Mouse (Mus musculus): ENCODE measurements at regions not wholly inside any gene's neighbourhood (a gene's known extent, or its start where the extent isn't known, plus 50 kb on each side); places are given as distances from the start of the nearest gene placed in this dataset.

DNA sequence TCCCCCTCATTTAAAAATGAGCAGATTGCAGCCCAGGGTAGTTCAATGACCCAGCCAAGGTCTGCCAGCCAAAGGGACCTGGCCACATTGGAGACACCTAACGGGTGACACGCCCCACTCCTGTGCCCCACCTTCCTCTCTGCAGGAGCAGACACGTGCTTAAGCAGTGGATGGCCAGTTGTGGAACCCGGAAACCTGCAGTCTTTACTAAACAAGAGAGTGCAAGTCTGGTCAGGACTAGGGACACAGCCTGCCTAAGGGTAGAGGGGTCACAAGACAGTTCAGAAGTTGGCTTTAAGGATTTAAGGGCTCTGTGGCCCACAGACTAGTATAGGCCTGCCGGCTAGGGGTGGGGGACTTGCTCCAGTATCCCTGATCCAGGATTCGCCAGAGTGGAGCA, 179.2 kb upstream of the Gm4791 start:
- Histone ChIP-seq H3K4me3 (replicated peaks) (no peak overlapping the region), H3K4me1 (peaks cover 15% of the 10 kb centered on the region), H3K9ac (no peak overlapping the region), H3K9me3 (replicated peaks) (no peaks in the 10 kb centered on the region), H3K27ac (0 out of 2 replicates have a peak overlapping the region, but pooled peaks have one; percentile 46), H3K4me2 (no peak overlapping the region), H3K36me3 (no peaks in the 10 kb centered on the region), H3K27me3 (0 out of 2 replicates have a peak, but pooled peaks cover 1% of the 10 kb centered on the region)
- ATAC-seq (replicated peaks; ENCODE audit: low FRiP score), result no peak
- WGBS, result 56% methylated on average over 6 of the region's 6 CpGs

GRCm38 (mm10) chr9:46816126-46816525, 182.4 kb upstream of the Gm4791 start:
- no peak overlapping the region for H3K9ac ChIP-seq
- H3K36me3 ChIP-seq, result no peaks in the 10 kb centered on the region
- H3K4me1 ChIP-seq, result peaks cover 15% of the 10 kb centered on the region
- no peak overlapping the region for H3K4me3 ChIP-seq (replicated peaks)
- H3K27me3 ChIP-seq, result peaks cover 18% of the 10 kb centered on the region
- no peak overlapping the region for H3K27ac ChIP-seq
- H3K4me2 ChIP-seq, result no peak overlapping the region
- WGBS, result 75% methylated on average over 5 of the region's 5 CpGs
- ATAC-seq (replicated peaks; ENCODE audit: low FRiP score), result no peak
- no peaks in the 10 kb centered on the region for H3K9me3 ChIP-seq (replicated peaks)

DNA sequence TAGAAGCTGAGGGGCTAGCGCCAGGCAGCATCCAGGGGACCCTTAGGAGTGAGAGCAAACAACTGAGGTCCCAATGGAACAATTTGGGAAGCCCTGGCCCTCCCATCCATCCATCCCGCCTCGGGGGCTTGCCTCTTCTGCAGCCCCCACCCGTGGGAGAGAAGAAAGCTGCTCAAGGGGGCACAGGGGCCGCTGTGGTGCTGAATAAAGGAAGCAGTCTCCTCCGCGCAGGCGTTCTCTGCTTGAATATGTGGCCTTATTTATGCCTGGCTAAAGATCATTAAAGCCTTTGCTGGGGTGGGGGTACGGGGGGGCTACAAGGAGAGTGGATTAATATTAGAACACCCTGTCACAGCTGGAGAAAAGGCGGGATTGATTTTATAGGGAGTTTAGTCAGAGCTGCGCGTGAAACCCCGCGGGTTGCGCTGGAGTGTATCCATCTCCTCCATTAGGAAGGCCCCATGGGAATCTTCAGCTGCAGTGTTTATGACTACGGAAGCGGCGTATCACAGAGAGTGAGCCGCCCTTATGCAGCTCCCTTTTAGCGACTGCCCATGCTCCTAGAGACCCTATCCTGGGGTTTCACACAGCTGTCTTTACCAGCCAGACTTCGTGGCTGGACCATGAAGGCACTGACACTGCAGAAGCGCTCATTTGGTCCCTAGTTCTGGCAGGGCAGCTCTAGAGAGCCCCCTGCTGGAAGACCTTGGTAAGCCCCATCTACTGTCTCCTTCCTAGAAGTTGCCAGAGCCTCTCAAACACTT, 183.9 kb upstream of the Gm4791 start:
- Histone ChIP-seq H3K9me3 (replicated peaks) (no peaks in the 10 kb centered on the region), H3K27me3 (peaks cover 18% of the 10 kb centered on the region), H3K4me2 (peak overlapping the region; percentile 74), H3K4me1 (peaks cover 11% of the 10 kb centered on the region), H3K36me3 (no peaks in the 10 kb centered on the region), H3K4me3 (replicated peaks) (peak overlapping the region; percentile 42), H3K27ac (no peak overlapping the region), H3K9ac (no peak overlapping the region; the same call in 1 of the 2 replicates)
- WGBS, result 10% methylated on average over 22 of the region's 22 CpGs
- ATAC-seq (replicated peaks; ENCODE audit: low FRiP score), result peak; percentile 71

DNA sequence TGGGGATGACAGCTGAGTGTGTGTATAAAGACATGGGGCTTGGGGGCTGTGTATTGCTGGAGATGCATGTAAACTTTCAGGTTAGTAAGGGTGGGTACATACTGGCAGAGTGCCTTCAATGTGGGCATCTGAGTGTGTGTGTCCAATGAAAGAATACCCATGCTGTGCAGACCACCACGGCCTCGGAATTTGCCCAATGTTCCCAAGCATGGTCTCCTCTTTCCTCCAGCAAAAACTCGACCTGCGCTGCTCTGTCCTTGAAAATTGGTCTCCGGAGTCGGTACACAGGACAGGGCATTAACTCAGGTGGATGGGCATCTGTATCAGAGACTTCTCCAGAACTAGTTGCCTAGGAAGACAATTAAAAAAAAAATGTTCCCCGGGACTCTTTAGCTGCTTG, 188.3 kb upstream of the Gm4791 start:
- no peaks in the 10 kb centered on the region for H3K36me3 ChIP-seq
- H3K27me3 ChIP-seq, result peaks cover 18% of the 10 kb centered on the region
- peaks cover 6% of the 10 kb centered on the region; the same call in 1 of the 2 replicates for H3K4me1 ChIP-seq
- no peak for ATAC-seq (replicated peaks; ENCODE audit: low FRiP score)
- no peak overlapping the region for H3K27ac ChIP-seq
- no peaks in the 10 kb centered on the region for H3K9me3 ChIP-seq (replicated peaks)
- H3K4me3 ChIP-seq (replicated peaks), result no peak overlapping the region
- WGBS, result 85% methylated on average over 7 of the region's 7 CpGs
- no peak overlapping the region for H3K9ac ChIP-seq
- no peak overlapping the region for H3K4me2 ChIP-seq

- WGBS, result 71% methylated on average over 11 of the region's 11 CpGs
- H3K27me3 ChIP-seq, result no peaks in the 10 kb centered on the region
- H3K9me3 ChIP-seq (replicated peaks), result no peaks in the 10 kb centered on the region
- H3K4me2 ChIP-seq, result no peak overlapping the region
- H3K36me3 ChIP-seq, result no peaks in the 10 kb centered on the region
- no peak overlapping the region for H3K27ac ChIP-seq
- ATAC-seq (replicated peaks; ENCODE audit: low FRiP score), result no peak
- no peak overlapping the region for H3K4me3 ChIP-seq (replicated peaks)
- no peaks in the 10 kb centered on the region for H3K4me1 ChIP-seq
- H3K9ac ChIP-seq, result no peak overlapping the region
These were observed 203.1 kb upstream of the Gm4791 start for GRCm38 (mm10) chr9:46795446-46795845.

DNA sequence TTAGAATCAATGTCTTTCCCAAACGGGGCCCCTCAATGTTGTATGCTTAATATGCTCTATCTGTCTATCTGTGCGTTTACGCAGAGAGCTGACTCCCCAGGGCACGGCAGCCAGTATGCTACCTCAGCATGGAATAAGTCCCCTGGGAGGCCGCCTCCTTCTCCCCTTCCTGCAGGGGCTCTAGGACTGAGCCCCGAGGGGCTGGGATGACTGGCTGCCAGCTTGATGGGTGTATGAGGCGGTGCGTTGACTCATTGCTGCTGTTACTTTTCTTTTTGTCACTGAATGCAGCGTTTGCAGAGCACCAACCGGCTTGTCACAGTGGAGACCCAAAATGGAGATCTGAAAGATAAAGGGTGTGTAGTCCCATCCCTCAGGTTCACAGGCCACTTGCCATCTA, 209.5 kb upstream of the Gm4791 start:
- Histone ChIP-seq H3K9ac (no peak overlapping the region), H3K36me3 (no peaks in the 10 kb centered on the region), H3K4me1 (no peaks in the 10 kb centered on the region), H3K27ac (no peak overlapping the region), H3K4me2 (no peak overlapping the region), H3K27me3 (no peaks in the 10 kb centered on the region), H3K9me3 (replicated peaks) (no peaks in the 10 kb centered on the region), H3K4me3 (replicated peaks) (no peak overlapping the region)
- ATAC-seq (replicated peaks; ENCODE audit: low FRiP score), result no peak
- 79% methylated on average over 10 of the region's 10 CpGs for WGBS

DNA sequence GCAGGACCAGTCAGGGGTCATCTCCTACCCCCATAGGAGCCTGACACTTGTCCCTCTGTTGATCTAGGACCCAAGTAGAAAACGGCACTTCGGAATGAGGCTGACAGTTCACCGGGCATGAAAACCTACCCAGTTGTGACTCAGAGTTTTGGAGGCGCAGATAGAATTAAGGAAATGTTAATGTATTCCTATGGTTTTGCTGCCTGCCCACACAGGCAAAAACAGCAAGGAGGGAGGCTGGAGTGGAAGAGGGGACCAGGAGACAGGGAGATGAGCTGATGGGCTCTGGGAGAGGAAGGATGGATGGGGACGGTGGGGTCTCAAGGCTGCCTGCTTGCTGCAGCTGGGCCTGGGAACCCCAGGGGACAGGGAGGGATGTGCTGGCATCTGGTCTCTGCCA, 210.1 kb upstream of the Gm4791 start:
- Histone ChIP-seq H3K27ac (no peak overlapping the region), H3K4me3 (replicated peaks) (no peak overlapping the region), H3K9ac (no peak overlapping the region), H3K27me3 (no peaks in the 10 kb centered on the region), H3K4me1 (no peaks in the 10 kb centered on the region), H3K4me2 (no peak overlapping the region), H3K36me3 (no peaks in the 10 kb centered on the region), H3K9me3 (replicated peaks) (no peaks in the 10 kb centered on the region)
- no peak for ATAC-seq (replicated peaks; ENCODE audit: low FRiP score)
- WGBS, result 73% methylated on average over 5 of the region's 5 CpGs

DNA sequence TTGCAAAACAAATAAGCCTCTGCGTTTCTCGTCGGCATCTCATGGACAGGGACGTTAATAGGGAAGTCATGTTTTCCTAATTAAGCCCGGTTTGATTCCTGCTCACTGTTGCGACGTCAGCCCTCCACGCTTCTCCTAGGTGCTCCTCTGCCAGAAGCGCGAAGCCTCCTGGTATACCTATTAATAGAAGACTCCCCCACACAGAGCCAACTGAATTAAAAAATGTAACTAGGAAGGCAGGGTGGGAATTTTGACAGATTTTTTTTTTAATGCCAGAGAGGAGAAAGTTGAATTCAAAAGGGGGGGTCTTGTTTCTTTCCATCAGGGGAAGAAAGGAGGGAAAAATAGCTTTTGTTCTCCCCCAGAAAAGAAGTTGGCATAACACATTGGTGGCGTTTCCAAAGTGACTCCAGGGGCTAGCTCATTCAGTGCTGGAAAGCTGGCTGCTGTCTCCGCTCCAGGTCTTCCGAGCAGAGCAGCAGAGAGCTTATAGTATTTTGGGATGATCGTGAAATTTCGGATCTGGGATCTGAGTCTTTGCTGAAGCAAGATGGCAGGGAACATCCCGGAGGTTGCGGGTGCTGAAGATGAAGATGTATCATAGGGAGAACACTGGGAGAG, 214.1 kb upstream of the Gm4791 start:
- Histone ChIP-seq H3K9me3 (replicated peaks) (no peaks in the 10 kb centered on the region), H3K9ac (no peak overlapping the region), H3K36me3 (no peaks in the 10 kb centered on the region), H3K4me1 (no peaks in the 10 kb centered on the region), H3K27me3 (no peaks in the 10 kb centered on the region), H3K4me3 (replicated peaks) (no peak overlapping the region), H3K27ac (no peak overlapping the region), H3K4me2 (no peak overlapping the region)
- no peak for ATAC-seq (replicated peaks; ENCODE audit: low FRiP score)
- 86% methylated on average over 17 of the region's 17 CpGs for WGBS

GRCm38 (mm10) chr9:46783597-46784354, 214.8 kb upstream of the Gm4791 start:
- Histone ChIP-seq H3K9ac (no peak overlapping the region), H3K27me3 (no peaks in the 10 kb centered on the region), H3K4me1 (no peaks in the 10 kb centered on the region), H3K9me3 (replicated peaks) (no peaks in the 10 kb centered on the region), H3K4me2 (no peak overlapping the region), H3K27ac (no peak overlapping the region), H3K4me3 (replicated peaks) (no peak overlapping the region), H3K36me3 (no peaks in the 10 kb centered on the region)
- WGBS, result 85% methylated on average over 12 of the region's 12 CpGs
- ATAC-seq (replicated peaks; ENCODE audit: low FRiP score), result no peak

- Histone ChIP-seq H3K27me3 (no peaks in the 10 kb centered on the region), H3K27ac (no peak overlapping the region), H3K4me2 (no peak overlapping the region), H3K9ac (no peak overlapping the region), H3K36me3 (no peaks in the 10 kb centered on the region), H3K9me3 (replicated peaks) (no peaks in the 10 kb centered on the region), H3K4me3 (replicated peaks) (no peak overlapping the region), H3K4me1 (no peaks in the 10 kb centered on the region)
- ATAC-seq (replicated peaks; ENCODE audit: low FRiP score), result no peak
- 78% methylated on average over 8 of the region's 8 CpGs for WGBS
These were observed 216.9 kb upstream of the Gm4791 start for GRCm38 (mm10) chr9:46781681-46782080.

DNA sequence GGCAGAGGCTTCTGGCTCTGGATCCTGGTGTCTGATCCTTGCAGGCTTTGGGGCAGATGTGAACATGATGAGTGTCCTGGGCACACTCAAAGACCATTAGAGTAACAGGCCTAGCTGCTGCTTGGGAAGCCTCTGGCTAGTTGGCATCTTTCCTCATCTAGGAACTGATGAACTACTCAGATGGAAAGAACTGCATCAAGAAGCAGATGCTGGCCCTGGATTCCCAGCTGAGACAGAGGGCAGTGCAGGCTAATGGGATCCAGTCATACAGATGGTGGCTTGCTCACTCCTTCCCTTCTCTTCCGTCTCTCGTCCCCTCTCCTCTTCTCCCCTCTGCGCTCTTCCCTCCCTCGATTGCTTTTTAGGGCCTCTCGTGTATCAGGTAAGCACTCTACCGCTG, 219.8 kb upstream of the Gm4791 start:
- Histone ChIP-seq H3K4me1 (no peaks in the 10 kb centered on the region), H3K4me3 (replicated peaks) (no peak overlapping the region), H3K9me3 (replicated peaks) (no peaks in the 10 kb centered on the region), H3K9ac (no peak overlapping the region), H3K36me3 (no peaks in the 10 kb centered on the region), H3K4me2 (no peak overlapping the region), H3K27ac (no peak overlapping the region), H3K27me3 (no peaks in the 10 kb centered on the region)
- 81% methylated on average over 6 of the region's 6 CpGs for WGBS
- ATAC-seq (replicated peaks; ENCODE audit: low FRiP score), result no peak

DNA sequence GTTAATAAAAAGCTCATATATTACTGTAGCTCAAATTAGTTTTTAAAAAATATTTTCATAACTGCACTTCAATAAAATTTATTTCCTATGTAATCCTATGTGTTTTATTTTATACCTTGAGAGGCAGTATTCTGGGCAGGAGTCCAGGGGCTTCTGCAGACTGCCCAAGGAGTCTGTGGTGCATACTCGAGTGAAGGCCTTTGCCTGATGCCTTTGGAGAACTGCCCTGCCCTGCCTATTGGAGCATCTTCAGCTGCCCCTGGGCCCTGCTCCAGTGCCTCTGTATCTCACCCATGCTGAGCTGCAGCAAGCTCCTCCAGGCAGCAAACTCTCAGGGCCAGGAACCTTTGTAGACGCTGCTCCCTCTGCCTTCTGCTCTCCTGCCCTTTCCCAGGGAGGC, 223.7 kb upstream of the Gm4791 start:
- H3K27me3 ChIP-seq, result no peaks in the 10 kb centered on the region
- H3K4me2 ChIP-seq, result no peak overlapping the region
- no peak overlapping the region for H3K9ac ChIP-seq
- H3K4me3 ChIP-seq (replicated peaks), result no peak overlapping the region
- no peaks in the 10 kb centered on the region for H3K9me3 ChIP-seq (replicated peaks)
- ATAC-seq (replicated peaks; ENCODE audit: low FRiP score), result no peak
- 72% methylated on average over 2 of the region's 2 CpGs for WGBS
- H3K4me1 ChIP-seq, result no peaks in the 10 kb centered on the region
- H3K36me3 ChIP-seq, result no peaks in the 10 kb centered on the region
- no peak overlapping the region for H3K27ac ChIP-seq

Data from kidney, embryonic 15.5 days (tissue).